Mouse (Mus musculus) liver, adult 2 months (tissue): ENCODE measurements around the gene Gm10337. TPM values are rescaled to one million over a fixed set of nuclear protein-coding genes. Genes with fewer than 3 reads are reported as not detected.

Source experiments
- DNase-seq: peaks from one replicate; pipeline ENCODE4 v3.0.0-alpha.2; 2011; ENCODE audit warnings: low read depth, low spot score; ENCODE audit errors: extremely low read depth
- H3K27ac ChIP-seq: fragments of 200-500 bp; replicated peaks from 2 replicates; pipeline ENCODE4 v1.5.1; 2012; ENCODE audit warnings: low read depth, mild to moderate bottlenecking, control low read depth, inconsistent platforms, low read length; ENCODE audit not compliant: insufficient read depth
- H3K27me3 ChIP-seq: fragments of 200-500 bp; 2 replicates; pipeline ENCODE4 v1.6.1; 2012; ENCODE audit warnings: mild to moderate bottlenecking, moderate library complexity, low read length, inconsistent platforms; ENCODE audit not compliant: control insufficient read depth, insufficient read depth
- H3K36me3 ChIP-seq: fragments of 200-500 bp; 2 replicates; pipeline ENCODE4 v1.6.1; 2012; ENCODE audit warnings: low read length, inconsistent platforms; ENCODE audit not compliant: control insufficient read depth, insufficient read depth
- H3K4me1 ChIP-seq: fragments of 200-500 bp; 2 replicates; pipeline ENCODE4 v1.6.1; 2011; ENCODE audit warnings: low read length; ENCODE audit not compliant: control insufficient read depth, insufficient read depth
- H3K4me3 ChIP-seq: fragments of 200-500 bp; 2 replicates; pipeline ENCODE4 v1.5.1; 2011; ENCODE audit warnings: low read depth, mild to moderate bottlenecking, control low read depth, low read length, moderate library complexity; ENCODE audit not compliant: insufficient read depth
- H3K79me2 ChIP-seq: fragments of 200-500 bp; 2 replicates; pipeline ENCODE4 v1.6.1; 2012; ENCODE audit warnings: inconsistent platforms, mild to moderate bottlenecking, low read length, moderate library complexity; ENCODE audit not compliant: control insufficient read depth, insufficient read depth
- H3K9ac ChIP-seq: fragments of 200-500 bp; 2 replicates; pipeline ENCODE4 v1.6.1; 2012; ENCODE audit warnings: low read depth, mild to moderate bottlenecking, control low read depth, inconsistent platforms, low read length
- CTCF ChIP-seq: fragments of 200-500 bp; IDR thresholded peaks from 2 replicates; pipeline ENCODE4 v1.5.1; 2011; ENCODE audit warnings: low read depth, low read length, control low read depth
- POLR2A ChIP-seq: fragments of 200-500 bp; IDR thresholded peaks from 2 replicates; pipeline ENCODE4 v1.6.1; 2011; ENCODE audit warnings: low read length, control low read depth; ENCODE audit not compliant: insufficient read depth; ENCODE audit errors: extremely low read depth
- WGBS: fragments of 180-500 bp; shearing (Covaris S2); methylation state at CpG from one replicate; pipeline ENCODE4 v1.1.7; 2018; 5-methylcytosine and 5-hydroxymethylcytosine counted together
- polyA plus RNA-seq: library from polyadenylated mRNA; depleted of rRNA; stranded (reverse); fragments of >200 nt; gene quantifications from 2 replicates; pipeline ENCODE4 v1.2.3, GENCODE M21; 2012
- total RNA-seq: library from RNA; depleted of rRNA; stranded (reverse); fragments of >200 nt; gene quantifications from 2 replicates; pipeline ENCODE4 v1.2.3, GENCODE M21; 2014

Gene Gm10337
- total and polyA plus RNA-seq, 2 experiments, result not detected

DNA sequence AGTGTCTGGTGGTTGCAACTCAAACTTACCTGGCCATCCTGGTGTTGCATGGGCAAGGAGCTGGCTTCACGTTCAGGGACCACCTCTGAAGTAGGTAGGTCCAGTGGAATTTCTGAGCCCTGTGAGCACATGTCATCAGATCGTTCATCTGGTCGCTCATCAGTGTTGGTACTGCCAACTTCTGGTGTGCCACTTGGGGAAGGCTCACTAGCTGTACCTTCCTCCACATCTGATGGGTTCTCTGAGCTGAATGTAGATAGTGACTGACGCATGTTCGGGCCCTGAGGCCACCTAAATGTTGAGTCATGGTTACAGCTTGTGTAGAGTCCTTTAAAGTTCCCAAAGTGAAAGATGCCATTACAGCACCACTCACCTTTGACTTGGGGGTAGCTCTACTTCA, 3.0 kb upstream of the Gm10337 start:
- 88% methylated on average over 5 of the region's 5 CpGs for WGBS
- Histone ChIP-seq H3K79me2 (no peaks in the 10 kb centered on the region; the same call in 1 of the 2 replicates), H3K36me3 (peaks cover 48% of the 10 kb centered on the region), H3K9ac (no peak overlapping the region), H3K4me3 (no peak overlapping the region), H3K27me3 (no peaks in the 10 kb centered on the region), H3K4me1 (no peaks in the 10 kb centered on the region), H3K27ac (no peak overlapping the region)
- TF ChIP-seq POLR2A (no peak), CTCF (no peak)
- DNase-seq, result no peak

DNA sequence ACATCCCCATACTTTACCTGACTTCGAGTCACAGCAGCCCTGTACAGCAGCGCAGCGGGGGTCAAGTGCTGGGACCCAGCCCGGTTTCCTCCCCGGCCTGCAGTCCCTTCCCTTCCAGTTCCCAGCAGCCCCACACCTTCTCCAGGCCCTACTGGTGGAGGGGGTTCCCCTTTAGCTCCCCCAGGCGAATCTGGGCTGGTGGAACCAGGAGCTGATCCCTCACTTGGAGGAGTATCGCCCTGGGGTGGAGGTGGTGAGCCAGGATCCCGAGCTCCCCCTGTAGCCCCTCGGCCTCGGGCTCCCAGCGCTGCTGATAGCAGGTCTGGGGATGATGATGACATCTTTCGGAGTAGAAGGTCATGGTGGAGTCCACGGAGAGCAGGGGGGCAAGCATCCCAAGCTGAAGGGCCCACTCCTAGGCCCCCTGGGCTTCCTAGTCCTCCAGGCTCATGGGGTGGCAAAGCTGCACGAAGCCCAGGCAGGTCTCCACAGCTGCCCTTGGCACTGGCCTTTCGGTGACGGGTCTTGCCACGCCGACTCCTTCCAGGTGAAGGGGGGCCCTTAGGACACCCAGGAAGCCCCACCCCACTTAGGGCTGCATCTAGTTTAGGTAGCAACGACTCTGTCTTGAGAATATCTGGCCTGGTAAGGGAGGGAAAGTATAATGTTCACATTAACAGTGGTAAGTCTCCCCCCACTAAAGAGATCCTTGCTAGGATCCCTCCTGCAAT, 2.3 kb upstream of the Gm10337 start:
- 88% methylated on average over 19 of the region's 19 CpGs for WGBS
- Histone ChIP-seq H3K9ac (no peak overlapping the region), H3K27me3 (no peaks in the 10 kb centered on the region), H3K4me3 (no peak overlapping the region), H3K27ac (no peak overlapping the region), H3K36me3 (peaks cover 45% of the 10 kb centered on the region), H3K79me2 (no peaks in the 10 kb centered on the region), H3K4me1 (no peaks in the 10 kb centered on the region)
- TF ChIP-seq POLR2A, result no peak
- TF ChIP-seq CTCF, result no peak
- DNase-seq, result no peak

DNA sequence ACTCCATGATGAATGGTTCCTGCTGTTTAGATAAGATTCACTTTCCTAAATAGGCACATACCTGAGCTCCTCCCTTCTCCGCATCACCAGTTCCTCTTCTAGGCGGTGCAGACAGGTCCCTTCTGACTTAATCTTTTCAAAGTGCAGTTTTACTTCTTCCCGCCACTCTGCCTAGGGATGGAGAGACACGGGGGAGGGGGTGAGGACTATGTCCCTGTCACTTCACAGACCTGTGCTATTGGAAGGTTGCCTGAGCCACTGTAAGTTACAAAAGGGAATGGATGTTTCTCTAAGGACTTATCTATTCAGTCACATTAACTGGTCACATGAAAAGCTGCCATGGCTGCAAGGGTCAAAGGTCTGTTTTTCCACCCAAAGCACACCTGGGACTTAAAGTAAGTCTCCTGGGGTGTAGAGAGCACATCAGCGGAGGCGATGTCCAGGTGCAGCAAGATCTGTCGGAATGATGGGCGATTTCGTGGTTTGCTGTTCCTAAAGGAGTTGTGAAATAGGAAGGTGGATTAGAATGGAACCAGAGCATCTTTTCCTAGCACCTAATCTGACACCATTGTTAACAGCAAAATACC, 1.2 kb upstream of the Gm10337 start:
- TF ChIP-seq CTCF, result no peak
- TF ChIP-seq POLR2A, result no peak
- Histone ChIP-seq H3K4me1 (no peaks in the 10 kb centered on the region), H3K9ac (no peak overlapping the region), H3K27me3 (no peaks in the 10 kb centered on the region), H3K4me3 (no peak overlapping the region), H3K36me3 (peaks cover 37% of the 10 kb centered on the region), H3K27ac (no peak overlapping the region), H3K79me2 (no peaks in the 10 kb centered on the region)
- 70% methylated on average over 9 of the region's 9 CpGs for WGBS
- peak; percentile 61 for DNase-seq

GRCm38 (mm10) chr15:102503924-102504782, 631 bp downstream of the Gm10337 start:
- H3K9ac ChIP-seq, result no peak overlapping the region
- peaks cover 22% of the 10 kb centered on the region for H3K36me3 ChIP-seq
- no peaks in the 10 kb centered on the region for H3K27me3 ChIP-seq
- no peak for DNase-seq
- TF ChIP-seq CTCF (no peak), POLR2A (no peak)
- H3K79me2 ChIP-seq, result no peaks in the 10 kb centered on the region
- no peak overlapping the region for H3K27ac ChIP-seq
- H3K4me1 ChIP-seq, result no peaks in the 10 kb centered on the region
- WGBS, result 87% methylated on average over 9 of the region's 9 CpGs
- no peak overlapping the region for H3K4me3 ChIP-seq

DNA sequence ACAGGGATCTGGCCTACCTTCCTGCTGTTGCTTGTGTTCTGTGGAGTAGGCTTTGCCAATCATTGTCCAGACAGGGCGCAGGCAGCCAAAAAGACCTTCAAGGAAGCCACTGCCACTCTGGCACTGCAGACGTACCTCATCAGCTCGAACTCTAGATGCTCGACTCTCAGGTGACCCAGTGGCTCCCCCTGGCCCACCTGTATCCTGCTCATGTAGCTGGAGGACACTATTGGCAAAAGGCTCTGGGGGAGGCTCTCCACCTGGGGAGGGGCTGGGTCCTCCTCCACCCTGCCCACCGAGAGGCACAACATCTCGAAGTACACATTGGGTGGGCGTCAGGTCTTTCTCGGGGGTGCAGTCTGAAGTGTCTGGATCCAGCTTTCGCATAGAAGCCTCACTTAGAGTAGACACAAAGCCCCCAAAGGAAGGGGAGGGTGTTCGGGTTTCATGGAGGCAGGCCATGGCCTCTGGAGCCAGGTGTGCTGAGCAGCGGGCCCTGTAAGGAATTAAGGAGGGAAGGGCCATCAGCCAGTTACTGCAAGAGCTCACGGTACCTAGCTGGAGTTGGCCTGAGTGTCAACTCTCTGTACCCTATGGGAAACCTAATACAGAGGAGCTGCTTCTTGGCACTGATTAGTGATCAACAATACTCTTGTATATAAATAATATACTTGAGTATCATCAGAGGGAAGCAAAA, 1.7 kb downstream of the Gm10337 start:
- Histone ChIP-seq H3K9ac (no peak overlapping the region), H3K27me3 (no peaks in the 10 kb centered on the region), H3K79me2 (no peaks in the 10 kb centered on the region), H3K27ac (no peak overlapping the region), H3K4me3 (no peak overlapping the region), H3K4me1 (peaks cover 2% of the 10 kb centered on the region), H3K36me3 (peaks cover 13% of the 10 kb centered on the region)
- no peak for DNase-seq
- TF ChIP-seq CTCF (no peak), POLR2A (no peak)
- WGBS, result 76% methylated on average over 12 of the region's 12 CpGs
